Mouse (Mus musculus): ENCODE measurements at regions not wholly inside any gene's neighbourhood (a gene's known extent, or its start where the extent isn't known, plus 50 kb on each side); places are given as distances from the start of the nearest gene placed in this dataset.
A peak's percentile ranks its signal among the peaks of the same experiment; 100 is the strongest.

GRCm38 (mm10) chr15:26953818-26954385, 58.5 kb upstream of the Fbxl7 start:
- Histone ChIP-seq H3K4me3 (no peak overlapping the region), H3K27me3 (ENCODE audit: insufficient read depth, poor library complexity, severe bottlenecking) (no peaks in the 10 kb centered on the region), H3K4me1 (peaks cover 9% of the 10 kb centered on the region; the same call in 1 of the 2 replicates), H3K9me3 (no peaks in the 10 kb centered on the region), H3K36me3 (no peaks in the 10 kb centered on the region), H3K27ac (peak overlapping the region; percentile 52; the same call in 1 of the 2 replicates)
- WGBS, result 46% methylated on average over 10 of the region's 10 CpGs
- DNase-seq (ENCODE audit: low spot score), result no peak

- Histone ChIP-seq H3K9me3 (no peaks in the 10 kb centered on the region), H3K4me1 (peaks cover 3% of the 10 kb centered on the region; the same call in 1 of the 2 replicates), H3K36me3 (no peaks in the 10 kb centered on the region), H3K27ac (no peak overlapping the region), H3K4me3 (no peak overlapping the region), H3K27me3 (ENCODE audit: insufficient read depth, poor library complexity, severe bottlenecking) (no peaks in the 10 kb centered on the region)
- no peak for DNase-seq (ENCODE audit: low spot score)
- WGBS, result 82% methylated on average over 2 of the region's 2 CpGs
Observed at GRCm38 (mm10) chr15:26958980-26959379, 63.6 kb upstream of the Fbxl7 start.

DNA sequence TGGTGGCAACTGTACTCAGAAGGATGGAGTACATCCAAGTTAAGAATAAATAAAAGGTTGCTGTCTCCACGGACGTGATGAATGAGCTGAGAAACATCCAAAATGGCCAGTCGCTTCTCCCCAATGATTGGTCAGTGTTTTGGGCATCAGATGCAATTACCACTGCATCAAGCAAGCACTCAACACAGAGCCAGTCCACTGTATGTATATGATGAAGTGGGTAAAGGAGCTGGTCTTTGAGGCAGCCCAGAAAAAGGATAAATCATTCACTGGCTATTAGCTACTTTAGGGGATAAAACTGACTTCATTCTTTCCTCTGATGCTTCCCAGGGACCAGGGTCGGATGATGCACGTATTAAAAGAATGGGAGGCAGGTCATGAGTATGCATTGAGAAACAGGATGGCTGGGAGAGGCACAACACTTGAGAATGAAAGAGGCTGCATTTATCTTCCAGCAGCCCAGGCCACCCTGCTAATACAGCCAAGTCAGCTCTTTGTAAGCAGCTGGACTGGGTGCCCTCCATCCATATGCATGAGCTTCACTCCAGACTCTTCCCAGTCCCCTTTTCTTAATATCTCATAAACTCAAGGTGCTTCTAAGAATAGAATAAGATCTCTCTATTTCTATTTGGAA, 73.1 kb upstream of the Fbxl7 start:
- no peak for DNase-seq (ENCODE audit: low spot score)
- no peaks in the 10 kb centered on the region for H3K27me3 ChIP-seq (ENCODE audit: insufficient read depth, poor library complexity, severe bottlenecking)
- no peaks in the 10 kb centered on the region for H3K4me1 ChIP-seq
- no peaks in the 10 kb centered on the region for H3K9me3 ChIP-seq
- no peak overlapping the region for H3K4me3 ChIP-seq
- WGBS, result 75% methylated on average over 5 of the region's 5 CpGs
- H3K27ac ChIP-seq, result no peak overlapping the region
- H3K36me3 ChIP-seq, result no peaks in the 10 kb centered on the region

DNA sequence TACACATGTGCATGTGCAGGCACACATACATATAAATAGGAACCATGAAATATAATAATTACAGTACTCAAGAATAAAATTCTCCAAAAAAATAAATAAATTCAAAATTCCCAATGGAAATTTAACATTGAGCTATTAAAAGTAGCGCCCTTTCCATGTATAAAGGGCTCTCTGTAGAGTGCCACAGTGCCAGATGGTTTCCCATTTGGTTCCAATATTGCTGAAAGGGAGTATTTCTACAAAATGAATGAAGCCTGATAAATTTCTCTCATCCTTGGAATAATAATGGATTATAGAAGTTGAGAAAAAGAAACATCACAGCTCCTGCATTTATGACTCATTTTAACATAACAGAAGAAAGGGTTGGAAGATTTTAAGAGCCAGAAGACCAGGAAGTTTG, 75.4 kb upstream of the Fbxl7 start:
- Histone ChIP-seq H3K4me3 (no peak overlapping the region), H3K9me3 (no peaks in the 10 kb centered on the region), H3K4me1 (no peaks in the 10 kb centered on the region), H3K36me3 (no peaks in the 10 kb centered on the region), H3K27me3 (ENCODE audit: insufficient read depth, poor library complexity, severe bottlenecking) (no peaks in the 10 kb centered on the region), H3K27ac (no peak overlapping the region)
- WGBS, result 79% methylated on average over 1 of the region's 1 CpGs
- DNase-seq (ENCODE audit: low spot score), result no peak

DNA sequence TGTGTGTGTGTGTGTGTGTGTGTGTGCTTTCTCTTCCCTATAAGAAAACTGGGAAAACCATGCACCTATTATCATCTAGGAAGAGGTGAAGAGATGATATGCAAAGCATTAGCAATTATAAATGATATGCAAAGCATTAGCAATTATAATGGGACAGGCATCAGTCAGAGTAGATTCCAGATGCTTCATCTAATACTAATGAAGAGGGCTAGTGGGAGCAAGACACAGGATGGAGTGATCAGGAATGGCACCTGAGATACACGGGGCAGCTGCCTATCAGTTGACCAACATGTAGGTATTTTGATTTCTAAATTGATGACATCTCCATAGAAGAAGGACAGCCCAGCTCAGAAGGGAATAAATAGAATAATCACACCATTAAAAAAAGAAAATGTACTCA, 97.7 kb upstream of the Fbxl7 start:
- Histone ChIP-seq H3K36me3 (no peaks in the 10 kb centered on the region), H3K4me1 (no peaks in the 10 kb centered on the region), H3K4me3 (no peak overlapping the region), H3K9me3 (no peaks in the 10 kb centered on the region), H3K27me3 (ENCODE audit: insufficient read depth, poor library complexity, severe bottlenecking) (no peaks in the 10 kb centered on the region), H3K27ac (no peak overlapping the region)
- DNase-seq (ENCODE audit: low spot score), result no peak
- WGBS, result 69% methylated on average over 1 of the region's 1 CpGs

- Histone ChIP-seq H3K27me3 (ENCODE audit: insufficient read depth, poor library complexity, severe bottlenecking) (no peaks in the 10 kb centered on the region), H3K27ac (no peak overlapping the region), H3K36me3 (no peaks in the 10 kb centered on the region), H3K4me3 (no peak overlapping the region), H3K4me1 (peaks cover 8% of the 10 kb centered on the region; the same call in 1 of the 2 replicates), H3K9me3 (no peaks in the 10 kb centered on the region)
- DNase-seq (ENCODE audit: low spot score), result peak; percentile 77
- 13% methylated on average over 4 of the region's 4 CpGs for WGBS
Observed at GRCm38 (mm10) chr15:27009069-27009468, 113.7 kb upstream of the Fbxl7 start.

GRCm38 (mm10) chr15:27013906-27014658, 118.7 kb upstream of the Fbxl7 start:
- no peak overlapping the region for H3K4me3 ChIP-seq
- H3K4me1 ChIP-seq, result peaks cover 4% of the 10 kb centered on the region; the same call in 1 of the 2 replicates
- H3K9me3 ChIP-seq, result no peaks in the 10 kb centered on the region
- H3K27me3 ChIP-seq (ENCODE audit: insufficient read depth, poor library complexity, severe bottlenecking), result no peaks in the 10 kb centered on the region
- 68% methylated on average over 4 of the region's 4 CpGs for WGBS
- H3K36me3 ChIP-seq, result no peaks in the 10 kb centered on the region
- no peak for DNase-seq (ENCODE audit: low spot score)
- no peak overlapping the region for H3K27ac ChIP-seq

DNA sequence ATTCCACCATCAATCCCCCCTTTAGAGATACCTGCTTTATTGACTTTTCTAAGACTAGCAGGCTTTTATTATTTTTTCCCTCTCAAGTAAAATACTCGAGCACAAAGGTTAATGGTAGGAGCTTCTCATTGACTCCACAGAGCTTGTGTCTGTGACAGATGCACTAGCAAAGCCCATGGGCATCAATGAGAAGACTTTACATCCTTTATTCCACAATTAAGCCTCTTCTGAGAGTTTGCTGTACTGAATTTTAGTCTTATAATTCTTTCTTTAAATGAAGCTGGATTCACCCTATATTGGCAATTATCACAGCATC, 119.2 kb upstream of the Fbxl7 start:
- no peak for DNase-seq (ENCODE audit: low spot score)
- Histone ChIP-seq H3K27ac (no peak overlapping the region), H3K4me1 (no peaks in the 10 kb centered on the region), H3K27me3 (ENCODE audit: insufficient read depth, poor library complexity, severe bottlenecking) (no peaks in the 10 kb centered on the region), H3K9me3 (no peaks in the 10 kb centered on the region), H3K4me3 (no peak overlapping the region), H3K36me3 (no peaks in the 10 kb centered on the region)
- 49% methylated on average over 1 of the region's 1 CpGs for WGBS

DNA sequence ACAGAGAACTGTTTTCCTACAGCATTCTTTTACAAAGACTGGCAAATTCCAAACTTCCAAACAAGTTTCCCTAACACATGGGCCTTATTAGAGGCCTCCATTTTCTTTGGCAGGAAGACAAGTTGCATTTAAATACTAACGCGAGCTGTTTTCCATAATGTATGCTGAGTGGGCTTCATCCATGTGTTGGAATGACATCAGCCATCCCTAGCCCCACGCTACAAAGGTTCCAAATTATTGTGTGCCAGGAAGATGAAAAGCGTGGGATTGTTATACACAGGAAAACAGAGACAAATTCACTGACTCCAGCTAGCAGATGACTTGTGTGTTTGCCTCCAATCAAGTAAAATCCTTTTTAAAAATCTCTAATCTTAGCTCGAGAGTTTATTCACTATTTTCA, 125.1 kb upstream of the Fbxl7 start:
- no peaks in the 10 kb centered on the region for H3K36me3 ChIP-seq
- no peaks in the 10 kb centered on the region for H3K9me3 ChIP-seq
- H3K4me1 ChIP-seq, result no peaks in the 10 kb centered on the region
- DNase-seq (ENCODE audit: low spot score), result no peak
- no peak overlapping the region for H3K27ac ChIP-seq
- no peak overlapping the region for H3K4me3 ChIP-seq
- no peaks in the 10 kb centered on the region for H3K27me3 ChIP-seq (ENCODE audit: insufficient read depth, poor library complexity, severe bottlenecking)
- 78% methylated on average over 5 of the region's 5 CpGs for WGBS

- Histone ChIP-seq H3K4me3 (no peak overlapping the region), H3K36me3 (no peaks in the 10 kb centered on the region), H3K27ac (no peak overlapping the region), H3K27me3 (ENCODE audit: insufficient read depth, poor library complexity, severe bottlenecking) (no peaks in the 10 kb centered on the region), H3K4me1 (no peaks in the 10 kb centered on the region), H3K9me3 (no peaks in the 10 kb centered on the region)
- no peak for DNase-seq (ENCODE audit: low spot score)
- WGBS, result 68% methylated on average over 2 of the region's 2 CpGs
Observed at GRCm38 (mm10) chr15:27033261-27033660, 137.9 kb upstream of the Fbxl7 start.

DNA sequence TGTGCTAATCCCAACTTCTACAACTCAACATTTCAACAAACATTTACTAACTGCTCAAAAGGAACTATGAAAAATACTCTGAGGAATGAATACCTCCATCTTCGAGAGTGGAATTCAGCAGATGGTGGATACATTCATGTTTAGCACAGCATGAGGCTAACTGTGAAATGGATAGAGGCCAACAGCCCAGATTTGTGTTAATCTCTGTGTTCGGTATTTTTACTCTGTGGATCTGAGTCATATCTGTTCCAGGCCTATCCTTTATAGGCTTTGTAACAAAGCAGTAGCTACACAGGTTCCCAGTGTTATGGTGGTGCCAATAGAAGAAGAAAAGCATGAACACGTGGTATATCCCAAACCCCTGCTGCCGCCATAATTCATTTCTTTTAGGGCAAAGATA, 148.4 kb upstream of the Fbxl7 start:
- no peak overlapping the region for H3K27ac ChIP-seq
- no peaks in the 10 kb centered on the region for H3K36me3 ChIP-seq
- no peak for DNase-seq (ENCODE audit: low spot score)
- no peaks in the 10 kb centered on the region for H3K4me1 ChIP-seq
- WGBS, result 80% methylated on average over 4 of the region's 4 CpGs
- no peak overlapping the region for H3K4me3 ChIP-seq
- H3K9me3 ChIP-seq, result no peaks in the 10 kb centered on the region
- H3K27me3 ChIP-seq (ENCODE audit: insufficient read depth, poor library complexity, severe bottlenecking), result no peaks in the 10 kb centered on the region

DNA sequence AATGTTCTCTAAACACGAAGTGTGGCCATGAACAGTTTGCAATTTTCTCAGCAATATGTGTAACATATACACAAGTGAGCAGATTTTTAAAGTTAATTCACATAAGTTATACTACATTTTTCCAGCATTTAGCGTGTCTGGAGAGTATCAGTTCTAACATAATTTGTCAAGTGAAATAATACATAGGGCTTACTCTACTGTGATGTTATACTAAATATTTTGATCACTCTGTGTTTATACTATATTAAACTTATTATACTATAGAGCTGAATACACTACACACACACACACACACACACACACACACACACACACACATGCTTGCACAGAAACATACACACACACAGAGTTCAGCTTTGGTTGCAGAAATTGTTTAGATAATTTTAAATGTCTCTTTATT, 155.3 kb upstream of the Fbxl7 start:
- no peaks in the 10 kb centered on the region for H3K9me3 ChIP-seq
- no peak for DNase-seq (ENCODE audit: low spot score)
- H3K36me3 ChIP-seq, result no peaks in the 10 kb centered on the region
- no peaks in the 10 kb centered on the region for H3K27me3 ChIP-seq (ENCODE audit: insufficient read depth, poor library complexity, severe bottlenecking)
- no peak overlapping the region for H3K27ac ChIP-seq
- no peak overlapping the region for H3K4me3 ChIP-seq
- H3K4me1 ChIP-seq, result no peaks in the 10 kb centered on the region
- 73% methylated on average over 2 of the region's 2 CpGs for WGBS

DNA sequence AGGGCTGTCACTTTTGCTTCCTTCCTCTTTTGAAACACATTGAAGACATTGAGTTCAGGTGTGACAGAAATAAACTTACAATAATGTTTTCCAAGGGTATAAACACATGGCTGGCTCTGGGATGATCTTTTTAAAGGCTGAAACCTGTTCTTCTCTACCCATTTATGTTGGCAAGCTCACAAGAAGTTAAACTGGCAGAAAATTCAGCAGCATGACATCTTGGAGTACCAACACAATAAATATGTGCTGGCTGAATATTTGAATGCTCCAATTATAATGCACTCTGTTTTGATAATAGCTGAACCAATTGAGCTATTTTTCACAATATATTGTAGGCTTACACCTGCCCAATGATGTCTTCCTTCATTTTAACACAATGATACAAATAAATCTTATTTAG, 168.1 kb upstream of the Fbxl7 start:
- no peak overlapping the region for H3K27ac ChIP-seq
- H3K4me1 ChIP-seq, result no peaks in the 10 kb centered on the region
- H3K9me3 ChIP-seq, result no peaks in the 10 kb centered on the region
- H3K27me3 ChIP-seq (ENCODE audit: insufficient read depth, poor library complexity, severe bottlenecking), result no peaks in the 10 kb centered on the region
- H3K36me3 ChIP-seq, result no peaks in the 10 kb centered on the region
- H3K4me3 ChIP-seq, result no peak overlapping the region
- DNase-seq (ENCODE audit: low spot score), result no peak
